Comparison of ENCODE assay signal across 29 mouse cellular contexts in the genomic region with DNA sequence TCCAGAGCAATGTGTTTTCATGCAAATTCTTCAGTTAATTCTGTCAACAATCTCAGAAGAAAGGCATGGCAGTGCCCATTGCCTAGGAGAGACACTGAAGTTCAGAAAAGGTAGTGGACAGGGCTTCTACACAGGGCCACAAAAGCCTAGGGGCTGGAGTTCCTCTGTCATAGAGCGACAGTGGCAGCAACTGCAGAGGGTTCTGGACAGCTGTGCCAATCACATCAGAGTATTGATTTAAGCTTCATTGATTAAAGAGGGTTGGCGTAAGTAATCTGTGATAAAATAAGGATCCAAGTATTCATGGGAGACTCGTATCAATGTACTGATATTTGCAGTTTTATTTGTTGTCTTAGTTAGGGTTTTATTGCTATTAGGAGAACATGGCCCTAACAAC.
"Had no signal": no experiment of that assay in that cellular context is flagged by ENCODE, and none has a peak within 500 bp of the region (broad histone marks: within the 10 kb centered on the region; RNA-seq: fewer than 3 reads in every experiment).

No protein-coding gene starts in this region.

- H3K27me3 ChIP-seq: embryonic facial prominence, embryonic 12.5 days; embryonic facial prominence, embryonic 13.5 days; embryonic facial prominence, embryonic 15.5 days; forebrain, embryonic 12.5 days; forebrain, embryonic 13.5 days; forebrain, embryonic 15.5 days had no signal

- H3K9ac ChIP-seq: embryonic facial prominence, embryonic 12.5 days; embryonic facial prominence, embryonic 13.5 days; embryonic facial prominence, embryonic 15.5 days; forebrain, embryonic 12.5 days; forebrain, embryonic 13.5 days; forebrain, embryonic 15.5 days; forebrain, postnatal 0 days had no signal

- H3K4me2 ChIP-seq: embryonic facial prominence, embryonic 12.5 days; embryonic facial prominence, embryonic 13.5 days; embryonic facial prominence, embryonic 15.5 days; forebrain, embryonic 12.5 days; forebrain, embryonic 13.5 days; forebrain, embryonic 15.5 days had no signal

- H3K9me3 ChIP-seq: embryonic facial prominence, embryonic 10.5 days; embryonic facial prominence, embryonic 12.5 days; embryonic facial prominence, embryonic 13.5 days; embryonic facial prominence, embryonic 15.5 days; forebrain, embryonic 10.5 days; forebrain, embryonic 12.5 days; forebrain, embryonic 13.5 days; forebrain, embryonic 15.5 days had no signal

- DNase-seq: cerebellum, adult 2 months; cerebellum, adult 8-10 months; cerebellum, adult 9-10 months; cerebellum, adult 9-11 months; cerebellum, postnatal 10 days; cerebellum, postnatal 14 days; cerebellum, postnatal 25 days; cerebellum, postnatal 36 days; embryo, embryonic 11 days; forebrain, postnatal 0 days; gastrocnemius, adult 2 months; gastrocnemius, postnatal 10 days; gastrocnemius, postnatal 14 days; gastrocnemius, postnatal 25 days; gastrocnemius, postnatal 36 days; heart, adult 11 months; heart, adult 18-20 months; heart, adult 2 months had no signal

- H3K36me3 ChIP-seq: embryonic facial prominence, embryonic 10.5 days; embryonic facial prominence, embryonic 12.5 days; embryonic facial prominence, embryonic 13.5 days; embryonic facial prominence, embryonic 15.5 days; forebrain, embryonic 10.5 days; forebrain, embryonic 12.5 days; forebrain, embryonic 15.5 days had no signal

- H3K4me3 ChIP-seq: embryonic facial prominence, embryonic 10.5 days; embryonic facial prominence, embryonic 12.5 days; embryonic facial prominence, embryonic 13.5 days; embryonic facial prominence, embryonic 15.5 days; erythroblast, embryonic 14.5 days; forebrain, embryonic 10.5 days; forebrain, embryonic 12.5 days; forebrain, embryonic 13.5 days; forebrain, embryonic 15.5 days; gastrocnemius, adult 2 months; heart, adult 2 months had no signal

- ATAC-seq: forebrain, embryonic 13.5 days; forebrain, embryonic 14.5 days; forebrain, embryonic 15.5 days; forebrain, embryonic 16.5 days; forebrain, postnatal 0 days had no signal

- H3K27ac ChIP-seq: embryonic facial prominence, embryonic 10.5 days; embryonic facial prominence, embryonic 12.5 days; embryonic facial prominence, embryonic 13.5 days; embryonic facial prominence, embryonic 15.5 days; forebrain, embryonic 10.5 days; forebrain, embryonic 12.5 days; forebrain, embryonic 13.5 days; forebrain, embryonic 15.5 days; gastrocnemius, adult 2 months; heart, adult 2 months had no signal

- H3K4me1 ChIP-seq: embryonic facial prominence, embryonic 10.5 days; embryonic facial prominence, embryonic 12.5 days; embryonic facial prominence, embryonic 13.5 days; embryonic facial prominence, embryonic 15.5 days; forebrain, embryonic 10.5 days; forebrain, embryonic 12.5 days; forebrain, embryonic 13.5 days; forebrain, embryonic 15.5 days had no signal
